Mouse (Mus musculus): ENCODE data around the gene Ski. TPM values are rescaled to one million over a fixed set of nuclear protein-coding genes. Genes with fewer than 3 reads are reported as not detected.

Ski gene
- polyA plus RNA-seq, 1 experiment from 2014 or later = 14.3 TPM

Other genes starting within 250 kb of the Ski start
- gene Plch2, start 165.8 kb downstream of the Ski start, polyA plus RNA-seq (2014; fragmentation: Nextera tagmentation; extraction: Ambion mirVana) = 12.1 and 13.0 TPM in 2 replicates
- 6.0 and 10.0 TPM in 2 replicates for gene Pex10, start 155.6 kb downstream of the Ski start, polyA plus RNA-seq (2014; fragmentation: Nextera tagmentation; extraction: Ambion mirVana)
- 139 and 148 TPM in 2 replicates for gene Rer1, start 136.2 kb downstream of the Ski start, polyA plus RNA-seq (2014; fragmentation: Nextera tagmentation; extraction: Ambion mirVana)
- gene Morn1, start 136.0 kb downstream of the Ski start, polyA plus RNA-seq (2014; fragmentation: Nextera tagmentation; extraction: Ambion mirVana) = 6.0 and 6.4 TPM in 2 replicates
- gene Faap20, start 27.2 kb upstream of the Ski start, polyA plus RNA-seq (2014; fragmentation: Nextera tagmentation; extraction: Ambion mirVana) = 74.1 and 85.6 TPM in 2 replicates
- gene Prkcz, start 138.8 kb upstream of the Ski start, polyA plus RNA-seq (2014; fragmentation: Nextera tagmentation; extraction: Ambion mirVana) = 65.4 and 68.5 TPM in 2 replicates
- gene Gabrd, start 175.5 kb upstream of the Ski start, polyA plus RNA-seq (2014; fragmentation: Nextera tagmentation; extraction: Ambion mirVana) = 0.19 TPM in 1 of 2 replicates, not detected in the other
- gene Cfap74, start 186.6 kb upstream of the Ski start, polyA plus RNA-seq (2014; fragmentation: Nextera tagmentation; extraction: Ambion mirVana) = 3.3 and 3.6 TPM in 2 replicates
- gene Tmem52, start 246.5 kb upstream of the Ski start, polyA plus RNA-seq (2014; fragmentation: Nextera tagmentation; extraction: Ambion mirVana) = 0.57 TPM in 1 of 2 replicates, not detected in the other